Mouse (Mus musculus): Measurements from ENCODE around the gene Foxn2.

- TF ChIP-seq CTCF (IDR thresholded peaks at IDR 0.05; ENCODE audit: control insufficient read depth, insufficient read depth, insufficient read length), result no peak
- TF ChIP-seq MYOG (IDR thresholded peaks at IDR 0.05; ENCODE audit: control insufficient read depth, extremely low read depth, insufficient read length), result no peak
- no peak for TF ChIP-seq CEBPB (IDR thresholded peaks at IDR 0.05; ENCODE audit: low read depth)
Observed at GRCm38 (mm10) chr17:88398090-88398489, 42.4 kb upstream of the Foxn2 start.
